Mouse (Mus musculus) liver, embryonic 14.5 days (tissue): ENCODE results near the gene Trabd2b.

Source experiments
- CTCF ChIP-seq: IDR thresholded peaks from 2 replicates; pipeline ENCODE4 v1.5.1; 2016; ENCODE audit warnings: antibody characterized with exemption, low read depth, control low read depth
- EP300 ChIP-seq: IDR thresholded peaks from 2 replicates; pipeline ENCODE4 v1.6.1; 2016; ENCODE audit warnings: antibody characterized with exemption, low read depth

- TF ChIP-seq EP300 (no peak), CTCF (no peak)
These were observed 3.0 kb downstream of the Trabd2b start for GRCm38 (mm10) chr4:114409511-114409910.
